Mouse (Mus musculus) limb, embryonic 14.5 days (tissue): ENCODE measurements around the gene Tmem204. TPM values are rescaled to one million over a fixed set of nuclear protein-coding genes. Genes with fewer than 3 reads are reported as not detected.

Experiments
- ATAC-seq: fragments of 200-750 bp; cut with Nextera tagmentation; 2 replicates; pipeline ENCODE4 v1.8.0; 2017; ENCODE audit warnings: low read depth, moderate number of reproducible peaks, moderate TSS enrichment; ENCODE audit not compliant: low FRiP score
- DNase-seq: peaks from one replicate; pipeline ENCODE4 v3.0.0-alpha.2; 2015; ENCODE audit warnings: low spot score
- H3K27ac ChIP-seq: fragments of 300-500 bp; sonication (generic); replicated peaks from 2 replicates; pipeline ENCODE4 v1.5.1; 2014; ENCODE audit warnings: low read depth, mild to moderate bottlenecking, low read length, moderate library complexity, mixed read lengths
- H3K27me3 ChIP-seq: fragments of 300-500 bp; sonication (generic); 2 replicates; pipeline ENCODE4 v1.6.1; 2014; ENCODE audit warnings: low read length, mixed read lengths; ENCODE audit not compliant: control insufficient read depth, insufficient read depth
- H3K36me3 ChIP-seq: fragments of 300-500 bp; sonication (generic); 2 replicates; pipeline ENCODE4 v1.6.1; 2014; ENCODE audit warnings: mild to moderate bottlenecking, low read length, moderate library complexity, mixed read lengths; ENCODE audit not compliant: control insufficient read depth, insufficient read depth
- H3K4me1 ChIP-seq: fragments of 300-500 bp; sonication (generic); 2 replicates; pipeline ENCODE4 v1.6.1; 2014; ENCODE audit warnings: antibody characterized with exemption, low read length, mixed read lengths; ENCODE audit not compliant: control insufficient read depth, insufficient read depth
- H3K4me2 ChIP-seq: fragments of 300-500 bp; sonication (generic); replicated peaks from 2 replicates; pipeline ENCODE4 v1.6.1; 2014; ENCODE audit warnings: low read depth, mild to moderate bottlenecking, low read length, moderate library complexity; ENCODE audit not compliant: severe bottlenecking
- H3K4me3 ChIP-seq: fragments of 300-500 bp; sonication (generic); replicated peaks from 2 replicates; pipeline ENCODE4 v1.5.1; 2014; ENCODE audit warnings: low read length
- H3K9ac ChIP-seq: fragments of 300-500 bp; sonication (generic); 2 replicates; pipeline ENCODE4 v1.6.1; 2014; ENCODE audit warnings: mild to moderate bottlenecking, low read depth, low read length, moderate library complexity; ENCODE audit not compliant: severe bottlenecking
- H3K9me3 ChIP-seq: fragments of 300-500 bp; sonication (generic); 2 replicates; pipeline ENCODE4 v1.6.1; 2016; ENCODE audit warnings: low read length; ENCODE audit not compliant: control insufficient read depth
- POLR2A ChIP-seq: fragments of 200-500 bp; IDR thresholded peaks from 2 replicates; pipeline ENCODE4 v1.8.0; 2012; ENCODE audit warnings: inconsistent platforms, mild to moderate bottlenecking, moderate library complexity, borderline replicate concordance; ENCODE audit not compliant: insufficient read depth, insufficient read length; ENCODE audit errors: extremely low read depth
- WGBS: fragments of 180-500 bp; shearing (Covaris S2); extraction: QIAGEN DNeasy Blood & Tissue Kit; methylation state at CpG from one replicate; pipeline ENCODE4 v1.1.7; 2014; 5-methylcytosine and 5-hydroxymethylcytosine counted together
- polyA plus RNA-seq, 2 experiments: library from polyadenylated mRNA; depleted of rRNA in 1 of 2; stranded (reverse) in 1 of 2; unstranded in 1 of 2; fragments of >200 nt; fragmentation: Nextera tagmentation in 1 of 2; extraction: Ambion mirVana in 1 of 2; gene quantifications; 2 replicates each; pipeline versions ENCODE4 v1.2.1 to v1.2.3; 2012 to 2014

Tmem204 gene
- polyA plus RNA-seq, 2 experiments: 12.1 to 17.3 TPM

DNA sequence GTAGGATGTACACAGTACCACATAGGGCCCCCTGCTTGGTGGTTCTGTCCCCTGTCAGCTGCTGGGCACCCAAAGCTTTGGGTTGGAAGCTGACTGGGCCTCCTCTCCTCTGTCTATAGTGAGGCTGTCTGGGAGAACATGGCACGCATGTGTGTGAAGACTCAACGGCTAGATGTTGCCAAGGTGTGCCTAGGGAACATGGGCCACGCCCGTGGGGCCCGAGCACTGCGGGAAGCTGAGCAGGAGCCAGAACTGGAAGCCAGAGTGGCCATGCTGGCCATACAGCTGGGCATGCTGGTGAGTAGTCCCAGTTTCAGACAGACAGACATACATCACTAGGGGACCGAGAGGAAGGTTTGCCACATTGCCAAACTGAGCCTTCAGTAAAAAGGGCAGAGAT, 3.3 kb upstream of the Tmem204 start:
- Histone ChIP-seq H3K27me3 (no peaks in the 10 kb centered on the region), H3K9me3 (no peaks in the 10 kb centered on the region), H3K9ac (no peak overlapping the region), H3K4me2 (no peak overlapping the region), H3K4me1 (peaks cover 22% of the 10 kb centered on the region), H3K27ac (no peak overlapping the region), H3K4me3 (no peak overlapping the region), H3K36me3 (peaks cover 11% of the 10 kb centered on the region)
- ATAC-seq: no peak
- 87% methylated on average over 7 of the region's 7 CpGs for WGBS
- no peak for DNase-seq
- no peak for TF ChIP-seq POLR2A

DNA sequence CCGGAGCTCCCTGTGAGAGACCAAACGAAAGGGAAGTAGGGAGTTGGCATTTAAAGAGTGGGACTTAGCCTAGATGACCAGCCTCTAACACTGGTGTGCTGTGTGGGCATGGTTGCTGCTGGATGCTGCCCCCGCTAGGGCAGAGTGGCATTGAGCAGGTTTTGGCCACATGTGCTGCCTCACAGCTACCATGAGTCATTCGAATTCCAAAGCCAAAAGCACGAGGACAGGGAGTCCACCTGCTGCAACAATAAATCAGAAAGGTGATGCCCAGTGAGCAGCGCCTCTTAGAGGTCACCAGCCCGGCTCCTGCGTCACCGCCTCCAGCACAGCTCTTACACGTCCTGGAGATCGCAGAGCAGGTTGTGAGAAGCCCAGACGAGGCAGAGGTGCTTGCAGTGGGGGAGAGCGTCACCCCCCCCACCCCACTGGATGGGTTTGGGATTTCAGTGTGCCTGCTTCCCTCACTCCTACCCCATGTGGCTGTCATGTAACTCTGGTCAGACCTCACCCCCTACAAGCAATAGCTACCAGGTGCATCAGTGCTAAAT, 1.5 kb upstream of the Tmem204 start:
- Histone ChIP-seq H3K27me3 (no peaks in the 10 kb centered on the region), H3K9me3 (no peaks in the 10 kb centered on the region), H3K4me3 (no peak overlapping the region), H3K27ac (peak overlapping the region; percentile 96), H3K4me2 (no peak overlapping the region), H3K36me3 (peaks cover 11% of the 10 kb centered on the region), H3K4me1 (peaks cover 26% of the 10 kb centered on the region), H3K9ac (no peak overlapping the region)
- DNase-seq (no peak), ATAC-seq (no peak)
- TF ChIP-seq POLR2A: no peak
- 66% methylated on average over 13 of the region's 13 CpGs for WGBS

DNA sequence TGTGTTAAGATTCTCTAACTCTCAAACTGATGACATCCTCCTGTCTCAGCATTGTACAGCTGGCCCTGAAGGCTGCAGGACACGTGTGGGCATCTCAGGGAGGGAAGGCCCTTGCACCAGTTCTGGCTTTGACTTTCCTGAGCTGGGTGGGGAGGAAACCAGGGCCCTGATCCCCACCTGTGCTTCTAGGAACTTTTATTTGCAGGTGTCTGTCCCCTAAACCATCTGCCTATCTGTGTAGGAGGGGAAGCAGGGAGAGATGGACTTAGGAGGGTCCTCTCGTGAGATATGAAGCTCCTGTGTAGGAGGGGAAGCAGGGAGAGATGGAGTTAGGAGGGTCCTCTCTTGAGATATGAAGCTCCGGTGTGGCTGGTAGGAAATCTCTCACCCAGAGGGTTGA, 504 bp downstream of the Tmem204 start:
- Histone ChIP-seq H3K4me3 (no peak overlapping the region), H3K9ac (no peak overlapping the region), H3K4me1 (peaks cover 29% of the 10 kb centered on the region), H3K27me3 (no peaks in the 10 kb centered on the region), H3K9me3 (no peaks in the 10 kb centered on the region), H3K36me3 (0 out of 2 replicates have a peak, but pooled peaks cover 4% of the 10 kb centered on the region), H3K27ac (peak overlapping the region; percentile 52; the same call in 1 of the 2 replicates), H3K4me2 (no peak overlapping the region)
- no peak for TF ChIP-seq POLR2A
- no peak for DNase-seq
- ATAC-seq: no peak
- 46% methylated on average over 3 of the region's 3 CpGs for WGBS

DNA sequence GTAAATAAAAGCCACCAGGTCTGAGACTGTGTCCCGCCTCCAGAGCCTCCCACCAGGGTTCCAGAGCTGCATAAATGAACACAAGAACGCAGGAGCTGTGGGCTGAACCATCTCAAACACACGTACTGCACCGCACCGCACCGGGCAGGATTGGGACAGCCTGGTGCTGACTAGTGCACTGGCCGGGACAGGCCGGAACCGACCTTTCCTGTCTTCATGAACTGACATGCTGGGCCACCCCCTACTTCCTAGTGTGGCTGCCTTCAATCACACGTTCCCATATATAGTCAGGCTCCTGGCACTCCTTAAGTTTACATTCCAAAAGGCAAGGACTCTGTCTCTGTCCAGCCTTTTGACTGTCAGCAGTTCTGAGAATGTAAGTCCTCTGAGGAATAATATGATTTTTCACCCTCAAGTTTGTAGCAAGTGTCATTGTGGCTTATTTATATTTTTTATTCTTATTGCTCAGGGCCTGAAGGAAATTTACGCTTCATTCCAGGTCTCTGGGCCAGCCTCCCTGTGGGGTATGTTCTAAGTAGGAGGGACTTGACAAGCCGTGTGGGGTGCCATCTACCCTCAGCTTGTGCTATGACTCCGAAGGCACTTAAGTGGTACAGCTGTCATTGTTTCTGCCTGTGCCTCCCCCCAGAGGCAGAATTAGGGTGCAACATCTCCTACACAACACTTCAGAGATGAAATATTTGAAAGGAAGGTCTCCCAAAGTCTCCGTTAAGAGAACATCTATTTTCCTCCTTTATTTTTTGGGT, 1.1 kb downstream of the Tmem204 start:
- Histone ChIP-seq H3K27me3 (no peaks in the 10 kb centered on the region), H3K27ac (peak overlapping the region; percentile 74), H3K9ac (no peak overlapping the region), H3K4me1 (peaks cover 30% of the 10 kb centered on the region), H3K4me2 (no peak overlapping the region), H3K9me3 (no peaks in the 10 kb centered on the region), H3K4me3 (no peak overlapping the region), H3K36me3 (no peaks in the 10 kb centered on the region)
- TF ChIP-seq POLR2A: no peak
- ATAC-seq: no peak
- no peak for DNase-seq
- WGBS: 43% methylated on average over 14 of the region's 14 CpGs

DNA sequence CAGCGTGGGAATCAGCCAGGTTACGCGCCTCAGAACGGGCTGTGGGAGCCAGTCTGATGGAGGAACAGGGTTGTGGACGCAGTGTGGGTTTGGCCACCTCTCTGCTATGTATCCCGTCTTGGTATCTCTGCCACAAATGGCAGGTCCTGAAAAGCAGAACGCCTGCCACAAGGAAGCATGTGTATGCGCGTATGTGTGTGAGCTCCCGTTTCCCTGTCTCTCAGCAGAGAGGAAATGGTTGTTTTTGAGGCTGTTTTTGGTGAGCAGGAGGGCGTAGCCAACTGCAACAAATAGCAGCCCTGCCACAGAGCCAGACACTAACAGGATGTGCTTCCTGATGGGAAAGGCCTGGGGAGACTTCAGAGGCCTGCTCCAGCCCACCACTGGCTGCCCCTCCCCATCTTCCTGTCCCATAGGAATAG, 2.4 kb downstream of the Tmem204 start:
- ATAC-seq (no peak), DNase-seq (peak; percentile 21)
- Histone ChIP-seq H3K27ac (peak overlapping the region; percentile 38; the same call in 1 of the 2 replicates), H3K9me3 (no peaks in the 10 kb centered on the region), H3K27me3 (no peaks in the 10 kb centered on the region), H3K4me1 (peaks cover 30% of the 10 kb centered on the region), H3K4me3 (peak overlapping the region; percentile 16), H3K9ac (peak overlapping the region; percentile 28; the same call in 1 of the 2 replicates), H3K36me3 (no peaks in the 10 kb centered on the region), H3K4me2 (peak overlapping the region; percentile 15; the same call in 1 of the 2 replicates)
- WGBS: 66% methylated on average over 11 of the region's 11 CpGs
- TF ChIP-seq POLR2A: no peak
